Mouse (Mus musculus) erythroblast, embryonic 14.5 days (primary cell): ENCODE measurements around the gene Olfr313.
"Not testable (repeated sequence)": the region's sequence is repeated elsewhere in the genome, so short reads cannot be mapped to it uniquely, and the experiment has no call there.

ENCODE experiments used
- GATA1 ChIP-seq: IDR thresholded peaks from 2 replicates; pipeline ENCODE4 v1.6.1; 2012; ENCODE audit warnings: low read length, inconsistent platforms, mixed read lengths
- TAL1 ChIP-seq: IDR thresholded peaks from 3 replicates; pipeline ENCODE4 v1.6.1; 2012; ENCODE audit warnings: low read length, inconsistent platforms, mixed read lengths

GRCm38 (mm10) chr11:58814700-58815099 is at the start of gene Olfr313:
- not testable (repeated sequence) for TF ChIP-seq GATA1, TAL1
